Mouse (Mus musculus) adrenal gland, adult (tissue): ENCODE results near the gene Wdr89.
A peak's percentile ranks its signal among the peaks of the same experiment; 100 is the strongest.

Experiments
- DNase-seq, 2 experiments: peaks; one replicate each; pipeline ENCODE4 v3.0.0; 2022 to 2023; ENCODE audit warnings: low spot score in 1 of 2; ENCODE audit not compliant: inconsistent age in 2 of 2

The Wdr89 gene

GRCm38 (mm10) chr12:75670611-75671010, 1.3 kb upstream of the Wdr89 start:
- DNase-seq = peak in 1 of 2 experiments; percentile 48

- DNase-seq = no peak
Measured at GRCm38 (mm10) chr12:75668916-75669257, 450 bp downstream of the Wdr89 start.

- no peak for DNase-seq
Measured at GRCm38 (mm10) chr12:75668221-75668620, 1.1 kb downstream of the Wdr89 start.

GRCm38 (mm10) chr12:75666939-75667338, 2.4 kb downstream of the Wdr89 start:
- DNase-seq = peak in 1 of 2 experiments; percentile 65

- no peak for DNase-seq
Measured at GRCm38 (mm10) chr12:75664516-75664810, 4.9 kb downstream of the Wdr89 start.

GRCm38 (mm10) chr12:75663646-75664515, 5.5 kb downstream of the Wdr89 start:
- DNase-seq = peak; percentile 82 to 83

- DNase-seq = no peak
Measured at GRCm38 (mm10) chr12:75662376-75662775, 7.0 kb downstream of the Wdr89 start.

GRCm38 (mm10) chr12:75658403-75658802, 10.9 kb downstream of the Wdr89 start:
- DNase-seq = no peak

GRCm38 (mm10) chr12:75656580-75656979, 12.8 kb downstream of the Wdr89 start:
- peak in 1 of 2 experiments; percentile 71 for DNase-seq

- no peak for DNase-seq
Measured at GRCm38 (mm10) chr12:75654247-75654801, 15.0 kb downstream of the Wdr89 start.

- no peak for DNase-seq
Measured at GRCm38 (mm10) chr12:75649706-75650093, 19.6 kb downstream of the Wdr89 start.

- no peak for DNase-seq
Measured at GRCm38 (mm10) chr12:75649058-75649705, 20.2 kb downstream of the Wdr89 start.

- peak; percentile 58 to 71 for DNase-seq
Measured at GRCm38 (mm10) chr12:75648281-75648680, 21.1 kb downstream of the Wdr89 start.

GRCm38 (mm10) chr12:75647663-75648062, 21.7 kb downstream of the Wdr89 start:
- no peak for DNase-seq

GRCm38 (mm10) chr12:75645780-75646179, 23.6 kb downstream of the Wdr89 start:
- DNase-seq = no peak

GRCm38 (mm10) chr12:75641726-75642125, 27.6 kb downstream of the Wdr89 start:
- DNase-seq = no peak

- no peak for DNase-seq
Measured at GRCm38 (mm10) chr12:75638345-75638744, 31.0 kb downstream of the Wdr89 start.

- DNase-seq = no peak
Measured at GRCm38 (mm10) chr12:75637103-75637502, 32.2 kb downstream of the Wdr89 start.

GRCm38 (mm10) chr12:75635771-75636430, 33.4 kb downstream of the Wdr89 start:
- peak; percentile 76 to 88 for DNase-seq

GRCm38 (mm10) chr12:75629618-75630017, 39.7 kb downstream of the Wdr89 start:
- no peak for DNase-seq

GRCm38 (mm10) chr12:75623292-75623691, 46.0 kb downstream of the Wdr89 start:
- DNase-seq = no peak

GRCm38 (mm10) chr12:75622835-75623234, 46.5 kb downstream of the Wdr89 start:
- no peak for DNase-seq
